Mouse (Mus musculus) embryonic facial prominence, embryonic 11.5 days (tissue): ENCODE results near the gene Asic2. TPM values are rescaled to one million over a fixed set of nuclear protein-coding genes. Genes with fewer than 3 reads are reported as not detected.

Source experiments
- ATAC-seq: fragments of 200-750 bp; cut with Nextera tagmentation; replicated peaks from 2 replicates; pipeline ENCODE4 v1.8.0; 2017; ENCODE audit warnings: low read depth; ENCODE audit not compliant: insufficient number of reproducible peaks, low FRiP score, low TSS enrichment
- DNase-seq: peaks from one replicate; pipeline ENCODE4 v3.0.0-alpha.2; 2015; ENCODE audit warnings: low spot score
- H3K27ac ChIP-seq: fragments of 300-500 bp; sonication (generic); replicated peaks from 2 replicates; pipeline ENCODE4 v1.5.1; 2014; ENCODE audit warnings: mild to moderate bottlenecking, low read depth, low read length, control low read depth
- H3K27me3 ChIP-seq: fragments of 300-500 bp; sonication (generic); 2 replicates; pipeline ENCODE4 v1.6.1; 2014; ENCODE audit warnings: mild to moderate bottlenecking, low read length, moderate library complexity, mixed read lengths; ENCODE audit not compliant: control insufficient read depth, insufficient read depth
- H3K36me3 ChIP-seq: fragments of 300-500 bp; sonication (generic); replicated peaks from 2 replicates; pipeline ENCODE4 v1.6.1; 2014; ENCODE audit warnings: low read depth, mild to moderate bottlenecking, low read length, moderate library complexity, mixed read lengths; ENCODE audit not compliant: control insufficient read depth, insufficient read depth
- H3K4me1 ChIP-seq: fragments of 300-500 bp; sonication (generic); 2 replicates; pipeline ENCODE4 v1.6.1; 2014; ENCODE audit warnings: low read length, mixed read lengths; ENCODE audit not compliant: control insufficient read depth, insufficient read depth
- H3K4me2 ChIP-seq: fragments of 300-500 bp; sonication (generic); 2 replicates; pipeline ENCODE4 v1.6.1; 2014; ENCODE audit warnings: low read depth, mild to moderate bottlenecking, control low read depth, low read length, moderate library complexity
- H3K4me3 ChIP-seq: fragments of 300-500 bp; sonication (generic); 2 replicates; pipeline ENCODE4 v1.5.1; 2014; ENCODE audit warnings: low read depth, low read length, control low read depth
- H3K9ac ChIP-seq: fragments of 300-500 bp; sonication (generic); replicated peaks from 2 replicates; pipeline ENCODE4 v1.6.1; 2014; ENCODE audit warnings: mild to moderate bottlenecking, control low read depth, low read length
- H3K9me3 ChIP-seq: fragments of 300-500 bp; sonication (generic); replicated peaks from 2 replicates; pipeline ENCODE4 v1.6.1; 2016; ENCODE audit warnings: mild to moderate bottlenecking, low read length, inconsistent platforms, mixed read lengths; ENCODE audit not compliant: control insufficient read depth
- WGBS: fragments of 180-500 bp; shearing (Covaris S2); extraction: QIAGEN DNeasy Blood & Tissue Kit; methylation state at CpG from one replicate; pipeline ENCODE4 v1.1.7; 2014; 5-methylcytosine and 5-hydroxymethylcytosine counted together
- polyA plus RNA-seq: library from polyadenylated mRNA; unstranded; fragments of >200 nt; fragmentation: Nextera tagmentation; extraction: Ambion mirVana; gene quantifications from 2 replicates; pipeline ENCODE4 v1.2.1, GENCODE M21; 2014

Gene Asic2
- polyA plus RNA-seq, 1 experiment from 2014 or later, result 0.46 TPM

DNA sequence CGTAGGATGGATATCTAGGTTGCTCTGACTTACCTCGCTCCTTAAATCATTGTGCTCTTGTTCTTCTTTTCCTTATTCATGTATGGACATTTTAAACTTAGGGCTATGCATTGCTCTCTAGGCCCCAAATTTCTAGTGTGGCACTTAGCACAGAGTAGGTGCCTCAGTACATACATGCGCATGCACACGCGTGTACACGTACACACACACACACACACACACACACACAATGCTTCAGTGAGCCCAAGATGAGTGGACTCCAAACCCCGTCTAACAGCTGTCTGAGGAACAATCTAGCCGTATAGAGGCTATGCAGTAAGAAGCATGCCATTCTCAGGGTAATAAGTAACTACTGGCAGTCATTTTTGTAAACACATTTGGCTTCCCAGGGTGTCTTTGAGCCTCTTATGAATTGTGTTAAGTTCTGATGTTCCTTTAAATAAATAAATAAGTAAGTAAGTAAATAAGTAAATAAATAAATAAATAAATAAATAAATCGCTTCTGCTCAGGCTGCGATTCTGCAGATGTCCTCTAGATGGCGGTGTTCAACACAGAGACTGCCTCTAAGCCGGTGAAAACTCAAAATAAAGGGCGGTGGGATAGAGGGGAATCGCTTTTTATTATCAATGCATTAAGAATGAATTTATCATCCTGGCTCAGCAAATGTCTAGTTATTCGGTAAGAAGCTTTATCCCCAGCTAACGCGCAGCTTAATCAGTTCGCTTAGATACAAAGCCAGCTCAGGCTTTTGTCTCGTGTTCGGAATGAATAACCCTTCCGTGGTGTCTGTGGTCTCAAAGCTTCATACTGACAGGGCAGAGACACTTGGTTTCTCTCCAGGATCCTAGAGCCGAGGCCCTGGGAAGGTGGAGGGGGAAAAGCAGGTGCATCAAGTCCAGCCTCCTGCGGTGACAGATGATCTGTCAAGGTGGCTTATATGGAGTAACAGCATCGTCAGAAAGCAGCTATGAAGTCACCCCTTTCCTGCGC is 333.6 kb downstream of the Asic2 start:
- Histone ChIP-seq H3K9ac (no peak overlapping the region), H3K4me2 (no peak overlapping the region)

DNA sequence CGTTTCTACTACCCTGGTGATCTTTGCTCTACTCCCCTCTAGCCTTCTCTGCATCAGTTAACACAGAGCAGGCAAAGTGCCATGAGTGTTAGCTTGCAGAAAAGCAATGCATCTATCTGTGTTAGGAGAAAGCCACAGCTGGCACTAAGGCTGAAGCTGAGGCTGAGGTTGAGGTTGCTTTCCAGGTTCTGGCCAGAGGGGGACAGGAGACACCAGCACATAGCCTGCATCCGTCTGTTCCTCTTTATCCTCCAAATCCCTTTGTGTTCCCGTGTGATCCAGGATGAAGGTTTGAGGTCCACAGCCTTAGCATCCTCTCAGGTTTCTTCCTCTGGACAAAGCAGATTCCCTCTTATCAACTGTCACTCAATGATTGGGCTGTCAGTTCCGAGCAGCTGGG is 343.1 kb downstream of the Asic2 start:
- no peaks in the 10 kb centered on the region for H3K27me3 ChIP-seq
- no peaks in the 10 kb centered on the region for H3K4me1 ChIP-seq
- ATAC-seq (no peak), DNase-seq (no peak)
- H3K36me3 ChIP-seq, result no peaks in the 10 kb centered on the region
- no peak overlapping the region for H3K27ac ChIP-seq
- no peak overlapping the region for H3K4me3 ChIP-seq
- 61% methylated on average over 4 of the region's 4 CpGs for WGBS
- no peaks in the 10 kb centered on the region for H3K9me3 ChIP-seq
- no peak overlapping the region for H3K4me2 ChIP-seq
- no peak overlapping the region for H3K9ac ChIP-seq

More for the DNA sequence above, 333.6 kb downstream of the Asic2 start:
- H3K4me1 ChIP-seq, result no peaks in the 10 kb centered on the region
- H3K9me3 ChIP-seq, result no peaks in the 10 kb centered on the region
- whole genome bisulfite sequencing, result 62% methylated on average over 25 of the region's 25 CpGs
- no peak overlapping the region for H3K27ac ChIP-seq
- no peaks in the 10 kb centered on the region for H3K27me3 ChIP-seq
- DNase-seq (peak; percentile 77), ATAC-seq (no peak)
- no peak overlapping the region for H3K4me3 ChIP-seq
- H3K36me3 ChIP-seq, result no peaks in the 10 kb centered on the region

DNA sequence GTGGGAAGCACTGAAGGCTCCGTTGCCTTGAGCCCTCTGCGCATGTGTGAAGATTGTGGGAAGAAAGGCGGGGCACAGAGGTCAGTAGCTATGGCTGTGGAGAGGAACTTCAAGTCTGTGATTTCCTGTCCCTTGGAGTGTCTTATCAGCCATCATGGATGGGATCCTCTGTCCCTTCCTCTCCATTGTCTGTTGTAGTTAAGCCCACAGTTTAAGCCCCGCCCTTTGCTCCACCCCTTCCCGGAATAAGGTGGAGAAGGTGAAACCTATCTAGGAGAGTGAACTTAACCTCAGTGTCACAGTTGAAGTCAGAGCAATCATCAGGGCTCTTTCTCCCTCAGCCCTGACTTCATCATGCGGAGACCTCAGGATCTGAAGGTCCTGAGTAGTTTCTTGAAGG is 347.7 kb downstream of the Asic2 start:
- Histone ChIP-seq H3K4me1 (no peaks in the 10 kb centered on the region), H3K4me3 (no peak overlapping the region), H3K36me3 (no peaks in the 10 kb centered on the region), H3K9ac (no peak overlapping the region), H3K27me3 (no peaks in the 10 kb centered on the region), H3K4me2 (no peak overlapping the region), H3K27ac (no peak overlapping the region), H3K9me3 (no peaks in the 10 kb centered on the region)
- 67% methylated on average over 6 of the region's 6 CpGs for WGBS
- no peak for ATAC-seq
- DNase-seq, result no peak

DNA sequence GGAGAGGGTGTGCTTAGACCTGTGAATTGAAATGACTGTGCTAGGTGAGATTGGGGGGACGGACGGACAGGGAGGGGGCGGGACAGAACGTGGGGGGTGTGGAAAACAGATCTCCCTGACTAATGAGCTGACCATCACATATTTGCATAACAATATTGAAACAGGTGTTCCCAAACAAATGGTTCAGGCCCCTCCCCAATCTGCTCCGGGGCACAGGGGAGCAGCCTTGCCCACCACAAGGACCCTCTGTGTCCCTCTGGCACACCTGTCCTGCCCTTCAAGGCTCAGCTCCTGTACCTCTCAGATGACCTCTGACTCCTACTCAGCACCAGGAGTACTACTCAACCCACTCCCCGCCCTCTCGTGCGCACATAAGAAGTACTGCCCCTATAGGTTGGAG is 351.8 kb downstream of the Asic2 start:
- H3K4me1 ChIP-seq, result no peaks in the 10 kb centered on the region
- H3K27ac ChIP-seq, result no peak overlapping the region
- no peak overlapping the region for H3K9ac ChIP-seq
- no peak overlapping the region for H3K4me3 ChIP-seq
- WGBS, result 81% methylated on average over 8 of the region's 8 CpGs
- no peaks in the 10 kb centered on the region for H3K27me3 ChIP-seq
- no peak overlapping the region for H3K4me2 ChIP-seq
- no peak for ATAC-seq
- DNase-seq, result no peak
- H3K36me3 ChIP-seq, result no peaks in the 10 kb centered on the region
- H3K9me3 ChIP-seq, result no peaks in the 10 kb centered on the region

DNA sequence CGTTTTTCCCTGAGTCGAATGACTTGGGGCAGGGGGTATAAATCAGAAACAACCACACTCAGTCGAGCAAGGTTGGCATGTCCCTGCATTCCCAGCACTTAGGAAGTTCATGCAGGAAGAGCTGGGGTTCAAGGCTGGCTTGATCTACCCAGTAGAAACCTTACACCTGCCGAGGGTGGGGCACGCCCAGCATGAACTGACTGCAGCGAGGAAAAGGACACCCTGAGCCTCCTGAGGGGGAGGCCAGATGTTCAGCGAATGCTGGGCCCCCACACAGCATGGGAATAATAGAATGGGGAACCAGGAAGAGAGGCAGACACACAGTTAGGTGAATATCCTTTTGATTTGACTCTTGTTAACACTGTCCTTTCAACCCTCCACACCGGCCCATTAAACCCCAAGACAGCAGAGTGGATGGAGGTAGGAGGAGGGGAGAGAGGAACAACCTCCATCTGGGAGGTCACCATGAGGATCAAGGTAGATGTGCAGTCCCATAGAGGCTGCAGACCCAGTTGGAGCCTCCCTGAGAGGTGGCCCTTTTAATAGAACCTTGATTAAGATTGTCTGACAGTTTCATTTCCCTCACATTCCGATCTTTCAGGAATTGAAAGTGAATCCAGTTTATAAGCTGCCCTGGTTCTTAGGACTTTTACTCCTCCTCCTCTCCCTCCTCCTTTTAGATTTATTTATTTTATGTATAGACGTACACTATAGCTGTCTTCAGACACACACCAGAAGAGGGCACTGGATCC is 354.2 kb downstream of the Asic2 start:
- Histone ChIP-seq H3K9ac (no peak overlapping the region), H3K9me3 (no peaks in the 10 kb centered on the region), H3K4me1 (no peaks in the 10 kb centered on the region), H3K27ac (no peak overlapping the region), H3K4me3 (no peak overlapping the region), H3K27me3 (no peaks in the 10 kb centered on the region), H3K4me2 (no peak overlapping the region; the same call in 1 of the 2 replicates), H3K36me3 (no peaks in the 10 kb centered on the region)
- ATAC-seq (0 out of 2 replicates have a peak, but pooled peaks have one; percentile 42), DNase-seq (no peak)
- WGBS, result 28% methylated on average over 10 of the region's 10 CpGs

DNA sequence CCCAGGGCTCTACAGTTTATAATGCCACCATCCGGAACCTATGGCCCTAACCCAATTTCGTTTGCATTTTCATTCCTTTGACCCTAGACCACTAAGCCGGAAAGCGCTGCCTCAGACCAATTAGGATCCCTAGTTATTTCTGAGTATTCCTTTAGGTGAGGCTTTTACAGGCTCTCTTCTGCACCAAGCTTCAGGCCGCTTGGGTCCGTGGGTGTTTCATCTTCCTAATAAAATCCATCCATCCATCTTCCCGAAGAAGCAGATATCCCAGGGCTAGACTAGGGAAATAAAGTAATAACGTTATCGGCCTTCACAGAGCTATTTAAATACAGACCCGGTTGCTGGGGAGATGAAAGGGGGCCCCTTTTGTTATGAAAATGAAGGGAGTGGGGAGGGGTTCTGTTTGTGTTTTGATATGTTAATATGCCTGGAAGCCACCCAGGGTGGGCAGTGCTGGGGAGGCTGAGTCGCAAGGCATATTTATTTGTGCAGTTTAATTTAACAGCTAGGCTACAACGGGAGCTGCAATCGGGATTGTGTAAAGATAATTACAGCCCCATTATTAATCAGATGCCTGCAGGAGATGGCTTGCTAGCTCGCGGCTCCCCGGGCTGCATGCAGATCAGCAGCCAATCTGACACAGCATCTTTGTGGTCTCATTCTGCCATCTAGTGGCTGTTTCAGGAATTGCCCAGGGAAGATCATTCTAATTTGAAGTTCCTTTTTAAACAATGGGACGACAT is 355.3 kb downstream of the Asic2 start:
- ATAC-seq, result 0 out of 2 replicates have a peak, but pooled peaks have one; percentile 75
- Histone ChIP-seq H3K27ac (no peak overlapping the region), H3K27me3 (no peaks in the 10 kb centered on the region), H3K9ac (peak overlapping the region; percentile 15; the same call in 1 of the 2 replicates), H3K36me3 (no peaks in the 10 kb centered on the region), H3K4me3 (no peak overlapping the region; the same call in 1 of the 2 replicates), H3K4me1 (no peaks in the 10 kb centered on the region), H3K4me2 (peak overlapping the region; percentile 50), H3K9me3 (no peaks in the 10 kb centered on the region)
- DNase-seq, result peak; percentile 94
- WGBS, result under 1% methylated on average over 17 of the region's 17 CpGs

DNA sequence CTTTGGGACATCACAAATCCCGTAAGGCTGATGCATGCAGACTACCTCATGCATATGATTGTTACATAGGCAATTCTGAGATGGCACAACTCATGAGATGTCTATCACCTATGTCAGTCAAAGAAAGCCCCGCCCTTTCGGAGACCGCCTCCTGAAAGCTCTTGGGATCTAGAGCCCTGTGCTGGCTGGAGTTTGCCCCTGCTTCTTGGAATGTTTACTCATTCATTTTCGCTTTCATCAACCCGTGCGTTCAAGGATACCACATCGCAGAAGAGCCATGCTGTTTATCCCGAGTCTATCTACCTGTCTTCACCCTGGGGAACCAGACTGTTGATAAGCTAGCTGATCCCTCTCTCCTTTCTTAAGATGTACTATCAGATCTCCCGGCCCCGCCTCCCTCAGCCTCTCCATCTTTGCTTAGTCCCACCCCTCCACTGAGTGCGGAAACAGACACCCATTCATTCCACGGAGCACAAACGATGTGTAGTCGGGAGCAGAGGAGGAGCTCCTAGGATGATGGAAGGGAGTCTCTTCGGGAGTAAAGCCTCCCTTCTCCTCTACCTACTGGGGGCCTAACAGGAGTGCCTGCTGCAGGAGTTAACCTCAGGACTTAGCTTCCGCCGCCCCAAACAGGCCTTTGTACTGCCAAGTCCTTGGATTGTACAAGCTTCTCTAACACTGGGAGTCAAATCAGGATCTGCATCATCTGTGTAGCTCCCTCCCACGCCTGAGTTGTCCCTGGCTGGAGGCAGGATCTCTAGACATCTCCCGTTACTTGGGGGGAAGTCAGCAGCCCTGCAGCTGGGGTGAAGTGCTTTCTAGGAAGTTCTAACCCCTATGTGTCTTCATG is 356.1 kb downstream of the Asic2 start:
- peak overlapping the region; percentile 15; the same call in 1 of the 2 replicates for H3K9ac ChIP-seq
- 7% methylated on average over 20 of the region's 20 CpGs for WGBS
- no peaks in the 10 kb centered on the region for H3K27me3 ChIP-seq
- H3K9me3 ChIP-seq, result no peaks in the 10 kb centered on the region
- H3K4me1 ChIP-seq, result no peaks in the 10 kb centered on the region
- no peaks in the 10 kb centered on the region for H3K36me3 ChIP-seq
- H3K4me2 ChIP-seq, result peak overlapping the region; percentile 50
- H3K27ac ChIP-seq, result no peak overlapping the region
- H3K4me3 ChIP-seq, result peak overlapping the region; percentile 21
- DNase-seq, result peak; percentile 53
- peak; percentile 45; the same call in 1 of the 2 replicates for ATAC-seq
